Comparison of ENCODE assay signal across 8 mouse cellular contexts in the genomic region with DNA sequence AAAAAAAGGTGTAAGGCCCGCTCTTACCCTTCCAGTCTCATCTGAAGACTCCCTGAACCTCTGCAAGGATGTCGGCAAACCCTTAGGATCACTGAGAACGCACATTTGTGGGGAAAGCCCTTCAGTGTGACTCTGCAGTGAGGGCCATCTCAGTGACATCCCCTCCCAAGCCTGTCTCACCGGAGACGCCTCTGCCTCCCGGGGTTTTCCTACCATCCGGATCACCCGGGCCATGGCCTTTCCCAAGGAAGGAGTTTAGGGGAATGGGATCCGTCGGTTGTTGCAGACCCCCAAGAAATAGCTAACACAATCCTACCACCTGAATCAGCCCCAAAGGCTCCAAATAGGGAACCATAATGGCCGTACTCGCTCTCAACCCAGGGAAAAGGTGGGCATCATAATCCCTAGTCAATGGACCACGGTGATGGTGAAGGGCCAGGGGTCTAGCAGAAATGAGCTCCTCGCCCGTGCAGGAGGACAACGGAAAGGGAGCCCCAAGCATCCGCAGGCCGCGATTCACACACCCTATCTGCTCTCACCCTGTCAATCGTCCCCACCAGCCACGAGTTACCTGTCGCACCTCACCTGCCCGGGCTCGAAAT. TPM values are rescaled to one million over a fixed set of nuclear protein-coding genes. Genes with fewer than 3 reads are reported as not detected.
DNase-seq lines count a peak whose midpoint lies in the region; ATAC-seq lines count a peak whose summit lies in the region.

No protein-coding gene starts in this region.

- H3K36me3 ChIP-seq in forebrain, embryonic 15.5 days, result no peaks in the 10 kb centered on the region
- H3K36me3 ChIP-seq in midbrain, embryonic 15.5 days (replicated peaks), result no peaks in the 10 kb centered on the region

- no peak; the same call in none of the 2 replicates for ATAC-seq in forebrain, embryonic 15.5 days (replicated peaks)
- ATAC-seq in midbrain, embryonic 15.5 days (replicated peaks), result peak; percentile 12
- ATAC-seq in megakaryocyte-erythroid progenitor cell, adult 5-6 weeks (replicated peaks; ENCODE audit: low FRiP score, low TSS enrichment, poor library complexity, severe bottlenecking), result no peak

- peak overlapping the region; percentile 85 for H3K4me3 ChIP-seq in forebrain, embryonic 15.5 days
- H3K4me3 ChIP-seq in midbrain, embryonic 15.5 days, result peak overlapping the region; percentile 78

- H3K4me1 ChIP-seq in forebrain, embryonic 15.5 days, result peaks cover 29% of the 10 kb centered on the region
- peaks cover 29% of the 10 kb centered on the region for H3K4me1 ChIP-seq in midbrain, embryonic 15.5 days

- no peaks in the 10 kb centered on the region for H3K27me3 ChIP-seq in forebrain, embryonic 15.5 days
- H3K27me3 ChIP-seq in midbrain, embryonic 15.5 days (replicated peaks), result no peaks in the 10 kb centered on the region

- peak; percentile 28 to 30 for DNase-seq in left cerebral cortex, postnatal 36 days (ENCODE audit: low spot score in 2 of 2)
- DNase-seq in left cerebral cortex, adult 18-20 months (ENCODE audit: low spot score in 2 of 2), result no peak
- DNase-seq in adipocyte (ENCODE audit: low spot score), result peak; percentile 51
- peak; percentile 33 for DNase-seq in kidney, postnatal 10 days
- DNase-seq in cerebellum, adult 9-10 months, result no peak

- H3K27ac ChIP-seq in forebrain, embryonic 15.5 days (replicated peaks), result peak overlapping the region; percentile 99
- H3K27ac ChIP-seq in midbrain, embryonic 15.5 days, result peak overlapping the region; percentile 98

- no peaks in the 10 kb centered on the region for H3K9me3 ChIP-seq in forebrain, embryonic 15.5 days
- no peaks in the 10 kb centered on the region for H3K9me3 ChIP-seq in midbrain, embryonic 15.5 days

- peak overlapping the region; percentile 86 for H3K4me2 ChIP-seq in forebrain, embryonic 15.5 days (replicated peaks)
- H3K4me2 ChIP-seq in midbrain, embryonic 15.5 days, result peak overlapping the region; percentile 80

- intact Hi-C loops in left cerebral cortex, postnatal 36 days (cut with DNase I), result loop anchor here (2.0 to 10.0 kb wide), 2 partner anchors 16 to 254 kb away; a partner anchor contains a TSS

- peak overlapping the region; percentile 79 for H3K9ac ChIP-seq in forebrain, embryonic 15.5 days (replicated peaks)
- H3K9ac ChIP-seq in midbrain, embryonic 15.5 days, result peak overlapping the region; percentile 91

- 1% methylated on average over 24 of the region's 24 CpGs for WGBS in forebrain, embryonic 15.5 days
- WGBS in midbrain, embryonic 15.5 days, result under 1% methylated on average over 24 of the region's 24 CpGs

RNA-seq across cellular contexts. Expression of a gene that starts 1.0 kb away (rescaled TPM):
- 100 to 1,000 TPM; 437 to 470 TPM for total RNA-seq in left cerebral cortex, postnatal 36 days (2021)
- 100 to 1,000 TPM; 509 to 523 TPM for total RNA-seq in left cerebral cortex, adult 18-20 months (2021)
- 91.2 and 107 TPM in 2 replicates for polyA plus RNA-seq in forebrain, embryonic 15.5 days (2015; fragmentation: Nextera tagmentation; extraction: Ambion mirVana)
- 128 and 133 TPM in 2 replicates for polyA plus RNA-seq in midbrain, embryonic 15.5 days (2015; fragmentation: Nextera tagmentation; extraction: Ambion mirVana)
- 20.8 and 28.8 TPM in 2 replicates for total RNA-seq in megakaryocyte-erythroid progenitor cell, adult 5-6 weeks (2014; fragmentation: Nextera tagmentation)
- 50.4 and 76.9 TPM in 2 replicates for total RNA-seq in megakaryocyte-erythroid progenitor cell, adult 5-6 weeks (2017)

RNA-seq across cellular contexts. Expression of a gene that starts 1.2 kb away (rescaled TPM):
- total RNA-seq in left cerebral cortex, postnatal 36 days (2021), result 10 to 100 TPM; 53.6 to 62.7 TPM
- total RNA-seq in left cerebral cortex, adult 18-20 months (2021), result 10 to 100 TPM; 64.0 to 69.9 TPM
- polyA plus RNA-seq in forebrain, embryonic 15.5 days (2015; fragmentation: Nextera tagmentation; extraction: Ambion mirVana), result 82.1 and 84.7 TPM in 2 replicates
- polyA plus RNA-seq in midbrain, embryonic 15.5 days (2015; fragmentation: Nextera tagmentation; extraction: Ambion mirVana), result 58.6 and 60.8 TPM in 2 replicates
- 116 and 124 TPM in 2 replicates for total RNA-seq in megakaryocyte-erythroid progenitor cell, adult 5-6 weeks (2014; fragmentation: Nextera tagmentation)
- total RNA-seq in megakaryocyte-erythroid progenitor cell, adult 5-6 weeks (2017), result 153 and 162 TPM in 2 replicates

RNA-seq across cellular contexts. Expression of a gene that starts 34.6 kb away (rescaled TPM):
- total RNA-seq in left cerebral cortex, postnatal 36 days (2021), result 10 to 100 TPM; 33.6 to 40.4 TPM
- 10 to 100 TPM; 35.8 to 35.9 TPM for total RNA-seq in left cerebral cortex, adult 18-20 months (2021)
- 3.5 and 3.7 TPM in 2 replicates for polyA plus RNA-seq in forebrain, embryonic 15.5 days (2015; fragmentation: Nextera tagmentation; extraction: Ambion mirVana)
- 2.8 and 2.9 TPM in 2 replicates for polyA plus RNA-seq in midbrain, embryonic 15.5 days (2015; fragmentation: Nextera tagmentation; extraction: Ambion mirVana)
- 41.1 and 42.8 TPM in 2 replicates for total RNA-seq in megakaryocyte-erythroid progenitor cell, adult 5-6 weeks (2014; fragmentation: Nextera tagmentation)
- total RNA-seq in megakaryocyte-erythroid progenitor cell, adult 5-6 weeks (2017), result 17.2 and 17.8 TPM in 2 replicates

Comparison
In these comparisons a context has a peak if more than half of its experiments do, and no peak if none do; other contexts are left out.
1. DNase-seq: peak in left cerebral cortex, postnatal 36 days (2 of 2), adipocyte (single experiment) and kidney, postnatal 10 days (single experiment); none in left cerebral cortex, adult 18-20 months (0 of 2) and cerebellum, adult 9-10 months (single experiment).
2. RNA of a gene that starts 1.0 kb away (total RNA-seq): 509 to 523 TPM in left cerebral cortex, adult 18-20 months and 437 to 470 TPM in left cerebral cortex, postnatal 36 days; 20.8 to 76.9 TPM in megakaryocyte-erythroid progenitor cell, adult 5-6 weeks; every median in the first group is over 4 times any median in the second.